Mouse (Mus musculus): ENCODE measurements at regions not wholly inside any gene's neighbourhood (a gene's known extent, or its start where the extent isn't known, plus 50 kb on each side); places are given as distances from the start of the nearest gene placed in this dataset.

DNA sequence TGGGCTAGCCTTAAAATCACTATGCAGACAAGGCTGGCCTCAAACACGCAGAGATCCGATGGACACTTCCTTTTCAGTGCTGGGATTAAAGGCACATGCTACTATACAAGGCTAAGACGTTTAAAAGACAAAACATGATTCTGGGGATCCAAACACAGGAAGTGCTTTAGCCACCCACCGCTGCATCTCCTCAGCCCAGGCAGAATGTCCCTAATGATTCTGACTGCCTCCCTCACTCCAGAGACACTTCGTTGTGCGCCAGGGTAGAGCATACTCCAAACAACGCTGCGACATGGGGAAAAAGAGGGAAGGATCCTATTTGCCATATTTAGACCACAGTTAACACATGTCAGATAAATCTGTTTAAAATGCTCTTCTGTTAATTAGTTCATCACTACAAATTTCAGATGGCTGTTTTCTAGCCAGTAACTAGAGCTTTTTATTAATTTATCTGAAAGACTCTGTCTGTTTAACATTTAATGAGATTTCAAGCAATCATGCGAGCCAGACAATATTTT lies 443.5 kb downstream of the Kif2b start:
- no peaks in the 10 kb centered on the region for H3K36me3 ChIP-seq (ENCODE audit: control insufficient read depth, insufficient read depth, low read length)
- 60% methylated on average over 9 of the region's 9 CpGs for WGBS
- H3K4me3 ChIP-seq: no peak overlapping the region
- no peaks in the 10 kb centered on the region; the same call in 1 of the 2 replicates for H3K27me3 ChIP-seq (ENCODE audit: control insufficient read depth, insufficient read depth, low read length)
- H3K79me2 ChIP-seq (replicated peaks; ENCODE audit: control insufficient read depth, insufficient read depth, low read length): no peaks in the 10 kb centered on the region
- no peak for TF ChIP-seq POLR2A (IDR thresholded peaks at IDR 0.05; ENCODE audit: insufficient read depth, low read depth, low read length)
- TF ChIP-seq EP300 (IDR thresholded peaks at IDR 0.05; ENCODE audit: insufficient read depth, low read depth, low read length): no peak
- no peak for TF ChIP-seq CTCF (IDR thresholded peaks at IDR 0.05)
- intact Hi-C loops (cut with DNase I): no loop called here
- H3K4me1 ChIP-seq (ENCODE audit: control insufficient read depth, insufficient read depth, low read length): no peaks in the 10 kb centered on the region
- H3K27ac ChIP-seq: no peak overlapping the region
- no peak overlapping the region for H3K9ac ChIP-seq (ENCODE audit: low read depth, low read length)
- DNase-seq: no peak

GRCm38 (mm10) chr11:91132771-91133380 lies 444.5 kb downstream of the Kif2b start:
- Histone ChIP-seq H3K9ac (ENCODE audit: low read depth, low read length) (no peak overlapping the region), H3K27me3 (ENCODE audit: control insufficient read depth, insufficient read depth, low read length) (no peaks in the 10 kb centered on the region; the same call in 1 of the 2 replicates), H3K4me3 (no peak overlapping the region), H3K4me1 (ENCODE audit: control insufficient read depth, insufficient read depth, low read length) (no peaks in the 10 kb centered on the region), H3K36me3 (ENCODE audit: control insufficient read depth, insufficient read depth, low read length) (no peaks in the 10 kb centered on the region), H3K27ac (no peak overlapping the region), H3K79me2 (replicated peaks; ENCODE audit: control insufficient read depth, insufficient read depth, low read length) (no peaks in the 10 kb centered on the region)
- intact Hi-C loops (cut with DNase I): no loop called here
- no peak for TF ChIP-seq EP300 (IDR thresholded peaks at IDR 0.05; ENCODE audit: insufficient read depth, low read depth, low read length)
- no peak for TF ChIP-seq CTCF (IDR thresholded peaks at IDR 0.05)
- no peak for TF ChIP-seq POLR2A (IDR thresholded peaks at IDR 0.05; ENCODE audit: insufficient read depth, low read depth, low read length)
- no peak for DNase-seq
- 72% methylated on average over 7 of the region's 7 CpGs for WGBS

DNA sequence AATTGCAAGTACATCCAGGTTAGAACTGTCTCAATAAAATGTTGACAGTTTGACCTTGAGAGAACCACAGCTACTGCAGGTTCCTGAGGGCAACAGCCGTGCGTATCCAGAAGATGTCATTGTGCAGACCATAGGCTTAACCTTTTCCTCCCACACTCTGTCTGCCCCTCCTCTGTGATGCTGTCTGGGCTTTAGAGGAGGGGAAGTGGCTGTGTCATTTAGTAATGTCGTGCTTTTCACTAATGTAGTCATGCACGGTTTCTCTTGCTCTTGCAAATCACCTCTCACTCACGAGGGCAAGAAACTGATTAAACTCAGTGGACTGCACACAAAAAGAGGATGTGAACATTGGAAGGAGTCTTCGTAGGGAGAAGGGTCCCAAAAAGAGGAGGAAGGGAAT lies 443.8 kb upstream of the Tom1l1 start:
- Histone ChIP-seq H3K4me1 (ENCODE audit: control insufficient read depth, insufficient read depth, low read length) (no peaks in the 10 kb centered on the region), H3K36me3 (ENCODE audit: control insufficient read depth, insufficient read depth, low read length) (no peaks in the 10 kb centered on the region), H3K27me3 (ENCODE audit: control insufficient read depth, insufficient read depth, low read length) (no peaks in the 10 kb centered on the region; the same call in 1 of the 2 replicates), H3K27ac (no peak overlapping the region), H3K9ac (ENCODE audit: low read depth, low read length) (no peak overlapping the region), H3K4me3 (no peak overlapping the region), H3K79me2 (replicated peaks; ENCODE audit: control insufficient read depth, insufficient read depth, low read length) (no peaks in the 10 kb centered on the region)
- WGBS: 40% methylated on average over 6 of the region's 6 CpGs
- TF ChIP-seq POLR2A (IDR thresholded peaks at IDR 0.05; ENCODE audit: insufficient read depth, low read depth, low read length) (no peak), EP300 (IDR thresholded peaks at IDR 0.05; ENCODE audit: insufficient read depth, low read depth, low read length) (no peak), CTCF (IDR thresholded peaks at IDR 0.05) (no peak)
- DNase-seq: no peak
- intact Hi-C loops (cut with DNase I): no loop called here

GRCm38 (mm10) chr11:91098186-91098585 lies 410.0 kb upstream of the Tom1l1 start:
- H3K27me3 ChIP-seq (ENCODE audit: control insufficient read depth, insufficient read depth, low read length): no peaks in the 10 kb centered on the region
- no peak for TF ChIP-seq POLR2A (IDR thresholded peaks at IDR 0.05; ENCODE audit: insufficient read depth, low read depth, low read length)
- TF ChIP-seq CTCF (IDR thresholded peaks at IDR 0.05): no peak
- H3K4me1 ChIP-seq (ENCODE audit: control insufficient read depth, insufficient read depth, low read length): no peaks in the 10 kb centered on the region
- WGBS: 51% methylated on average over 5 of the region's 5 CpGs
- no peak overlapping the region for H3K4me3 ChIP-seq
- no peaks in the 10 kb centered on the region for H3K79me2 ChIP-seq (replicated peaks; ENCODE audit: control insufficient read depth, insufficient read depth, low read length)
- H3K27ac ChIP-seq: no peak overlapping the region
- no peak overlapping the region for H3K9ac ChIP-seq (ENCODE audit: low read depth, low read length)
- H3K36me3 ChIP-seq (ENCODE audit: control insufficient read depth, insufficient read depth, low read length): no peaks in the 10 kb centered on the region
- DNase-seq: no peak
- intact Hi-C loops (cut with DNase I): no loop called here

DNA sequence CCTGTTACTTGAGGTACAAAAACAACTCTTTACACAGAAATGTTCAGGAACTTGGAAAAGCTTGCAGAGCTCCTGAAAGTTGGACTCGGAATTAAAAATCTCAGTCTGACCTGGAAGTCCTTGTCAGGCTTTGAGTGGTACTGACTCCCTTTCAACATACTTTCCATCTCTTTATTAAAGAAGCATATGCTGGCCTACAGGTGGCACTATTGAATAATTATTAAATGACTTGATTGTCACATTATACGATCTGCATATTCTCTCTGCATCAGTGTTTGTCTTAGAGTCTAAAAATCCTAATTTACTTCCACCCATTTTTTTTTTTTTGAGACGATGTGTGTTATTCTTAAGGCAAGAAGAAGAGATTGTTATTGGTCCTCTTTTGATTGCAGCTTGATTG lies 409.4 kb upstream of the Tom1l1 start:
- Histone ChIP-seq H3K4me1 (ENCODE audit: control insufficient read depth, insufficient read depth, low read length) (no peaks in the 10 kb centered on the region), H3K27me3 (ENCODE audit: control insufficient read depth, insufficient read depth, low read length) (no peaks in the 10 kb centered on the region), H3K36me3 (ENCODE audit: control insufficient read depth, insufficient read depth, low read length) (no peaks in the 10 kb centered on the region), H3K9ac (ENCODE audit: low read depth, low read length) (no peak overlapping the region), H3K79me2 (replicated peaks; ENCODE audit: control insufficient read depth, insufficient read depth, low read length) (no peaks in the 10 kb centered on the region), H3K27ac (no peak overlapping the region), H3K4me3 (no peak overlapping the region)
- TF ChIP-seq CTCF (IDR thresholded peaks at IDR 0.05): no peak
- WGBS: 57% methylated on average over 3 of the region's 3 CpGs
- DNase-seq: no peak
- intact Hi-C loops (cut with DNase I): no loop called here

DNA sequence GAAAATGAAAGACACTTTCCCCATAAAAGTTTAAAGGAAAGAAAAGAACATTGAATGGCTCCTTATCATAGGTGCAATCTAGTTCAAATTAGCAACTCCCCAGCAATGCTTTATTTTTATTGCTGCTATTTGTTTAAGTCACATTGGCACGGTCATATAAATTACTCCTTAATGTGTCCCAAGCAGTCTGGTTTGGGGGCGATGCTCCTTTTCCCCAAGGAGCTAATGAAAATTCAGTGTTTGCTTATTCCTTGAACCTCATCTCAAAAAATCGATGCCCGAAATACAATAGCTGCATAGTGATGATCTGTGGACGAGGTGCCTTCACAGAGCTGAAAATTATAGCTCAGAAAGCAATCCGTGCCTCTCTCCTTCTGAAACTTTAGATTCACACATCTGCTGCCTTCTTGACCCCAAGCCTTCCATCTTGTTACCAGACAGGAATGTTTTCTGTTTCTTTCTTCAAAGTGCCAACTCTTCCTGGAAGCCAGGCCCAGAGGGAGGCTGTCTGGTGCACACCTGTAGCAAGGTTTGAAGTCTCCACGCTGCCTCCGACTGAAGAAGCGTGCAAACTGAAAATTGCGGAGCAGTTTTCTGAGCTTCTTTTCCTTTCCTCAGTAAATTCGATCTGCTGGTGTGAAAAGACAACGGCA lies 408.0 kb upstream of the Tom1l1 start:
- Histone ChIP-seq H3K79me2 (replicated peaks; ENCODE audit: control insufficient read depth, insufficient read depth, low read length) (no peaks in the 10 kb centered on the region), H3K4me1 (ENCODE audit: control insufficient read depth, insufficient read depth, low read length) (no peaks in the 10 kb centered on the region), H3K27me3 (ENCODE audit: control insufficient read depth, insufficient read depth, low read length) (no peaks in the 10 kb centered on the region), H3K36me3 (ENCODE audit: control insufficient read depth, insufficient read depth, low read length) (no peaks in the 10 kb centered on the region), H3K9ac (ENCODE audit: low read depth, low read length) (no peak overlapping the region), H3K27ac (no peak overlapping the region), H3K4me3 (no peak overlapping the region)
- no peak for DNase-seq
- 76% methylated on average over 12 of the region's 12 CpGs for WGBS
- TF ChIP-seq EP300 (IDR thresholded peaks at IDR 0.05; ENCODE audit: insufficient read depth, low read depth, low read length) (no peak), POLR2A (IDR thresholded peaks at IDR 0.05; ENCODE audit: insufficient read depth, low read depth, low read length) (no peak), CTCF (IDR thresholded peaks at IDR 0.05) (no peak)
- intact Hi-C loops (cut with DNase I): no loop called here

All from heart, adult 2 months (tissue).